Mouse (Mus musculus) kidney, postnatal 36 days (tissue): ENCODE measurements at regions not wholly inside any gene's neighbourhood (a gene's known extent, or its start where the extent isn't known, plus 50 kb on each side); places are given as distances from the start of the nearest gene placed in this dataset.

Experiments
- DNase-seq, 2 experiments: peaks; one replicate each; pipeline ENCODE4 v3.0.0; 2021 to 2022; ENCODE audit warnings: mixed read lengths in 2 of 2

GRCm38 (mm10) chr4:28754960-28755692 is 57.8 kb upstream of the Epha7 start:
- no peak for DNase-seq

- peak; percentile 16 to 44 for DNase-seq
Observed at GRCm38 (mm10) chr4:28762378-28762777, 50.6 kb upstream of the Epha7 start.
